Mouse (Mus musculus) thymus, postnatal 14 days (tissue): ENCODE measurements around the gene Anapc5.

Experiments
- DNase-seq: peaks from one replicate; pipeline ENCODE4 v3.0.0; 2021

Gene Anapc5

DNA sequence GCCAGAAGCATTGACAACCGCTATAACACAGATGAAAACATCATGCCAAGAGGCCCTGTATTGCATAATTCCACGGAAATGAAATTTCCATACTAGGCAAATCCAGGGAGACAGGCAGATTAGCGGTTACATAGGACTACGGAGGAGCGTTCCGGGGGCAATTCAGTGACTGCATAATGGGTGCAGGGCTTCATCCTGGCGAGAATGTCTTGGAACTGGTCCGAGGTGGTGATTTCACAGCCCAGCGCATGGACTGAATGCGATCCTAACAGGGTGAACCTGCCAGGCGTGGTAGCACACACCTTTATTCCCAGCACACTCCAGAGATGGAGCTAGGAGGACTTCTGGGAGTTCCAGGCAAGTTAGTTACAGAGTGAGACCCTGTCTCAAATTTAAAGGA is 53.9 kb downstream of the Anapc5 start:
- DNase-seq, result no peak

DNA sequence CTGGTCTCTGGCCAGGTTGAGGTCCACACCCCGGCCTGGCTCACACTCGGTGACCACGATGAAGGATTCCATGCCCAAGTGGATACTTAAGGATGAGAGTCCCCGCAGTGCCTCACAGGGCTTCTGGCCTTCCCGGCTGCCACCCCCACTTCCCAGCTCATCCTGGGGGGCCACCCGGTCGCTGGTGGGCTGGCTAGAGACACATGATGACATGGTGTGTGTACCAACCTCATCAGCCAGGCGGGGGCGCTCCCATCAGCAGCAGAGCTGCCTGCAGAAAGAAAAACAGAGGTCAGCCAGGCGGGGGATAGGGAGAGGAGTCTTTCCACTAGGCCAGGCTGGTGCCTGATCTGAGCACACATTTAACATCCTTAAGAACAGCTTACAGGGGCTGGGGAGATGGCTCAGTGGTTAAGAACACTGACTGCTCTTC is 57.1 kb downstream of the Anapc5 start:
- DNase-seq, result peak; percentile 32

DNA sequence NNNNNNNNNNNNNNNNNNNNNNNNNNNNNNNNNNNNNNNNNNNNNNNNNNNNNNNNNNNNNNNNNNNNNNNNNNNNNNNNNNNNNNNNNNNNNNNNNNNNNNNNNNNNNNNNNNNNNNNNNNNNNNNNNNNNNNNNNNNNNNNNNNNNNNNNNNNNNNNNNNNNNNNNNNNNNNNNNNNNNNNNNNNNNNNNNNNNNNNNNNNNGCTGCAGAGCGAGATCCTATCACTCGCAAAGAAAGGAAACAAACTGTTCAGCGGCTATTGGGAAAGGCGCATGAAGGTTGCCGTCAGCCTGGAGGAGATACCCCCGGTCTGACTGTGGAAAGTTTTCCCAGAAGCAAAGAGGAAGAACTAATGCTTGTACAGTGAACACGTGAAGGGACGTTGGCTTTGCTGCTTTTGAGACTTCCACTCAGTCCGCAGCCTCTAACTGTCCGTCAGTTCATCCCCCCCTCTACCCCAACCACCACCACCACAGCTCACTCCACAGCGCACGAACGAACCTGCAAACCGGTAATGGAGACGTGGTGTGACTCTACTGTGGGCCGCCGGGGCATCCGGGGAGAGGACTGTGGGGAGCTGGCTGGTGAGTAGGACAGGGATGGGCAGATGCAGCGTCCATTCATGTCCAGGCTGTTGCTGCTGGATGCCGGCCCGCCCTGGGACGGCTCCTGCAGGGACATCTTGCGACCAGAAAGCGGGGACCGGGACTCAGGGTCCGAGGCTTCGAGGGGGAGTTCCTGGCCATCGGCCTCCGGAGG is 57.7 kb downstream of the Anapc5 start:
- no peak for DNase-seq

DNA sequence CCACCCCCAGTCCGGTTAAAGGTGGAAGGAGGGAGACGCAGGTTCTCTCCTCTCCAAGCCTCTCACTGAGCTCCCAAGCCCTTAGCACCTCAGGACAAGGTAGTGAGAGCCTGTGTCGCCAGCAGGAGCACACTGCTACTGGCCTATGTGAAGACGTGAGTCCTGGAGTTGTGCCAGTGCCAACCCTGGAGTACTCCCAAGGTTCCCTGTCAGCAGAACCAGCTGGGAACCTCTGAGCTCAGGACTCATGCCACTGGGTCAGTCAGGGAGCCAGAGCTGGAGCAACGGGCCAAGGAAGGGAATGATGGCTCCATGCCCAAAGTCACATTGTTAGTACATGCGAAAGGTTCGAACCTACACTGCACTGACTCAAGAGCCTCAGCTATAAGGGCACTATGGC is 64.5 kb downstream of the Anapc5 start:
- no peak for DNase-seq

DNA sequence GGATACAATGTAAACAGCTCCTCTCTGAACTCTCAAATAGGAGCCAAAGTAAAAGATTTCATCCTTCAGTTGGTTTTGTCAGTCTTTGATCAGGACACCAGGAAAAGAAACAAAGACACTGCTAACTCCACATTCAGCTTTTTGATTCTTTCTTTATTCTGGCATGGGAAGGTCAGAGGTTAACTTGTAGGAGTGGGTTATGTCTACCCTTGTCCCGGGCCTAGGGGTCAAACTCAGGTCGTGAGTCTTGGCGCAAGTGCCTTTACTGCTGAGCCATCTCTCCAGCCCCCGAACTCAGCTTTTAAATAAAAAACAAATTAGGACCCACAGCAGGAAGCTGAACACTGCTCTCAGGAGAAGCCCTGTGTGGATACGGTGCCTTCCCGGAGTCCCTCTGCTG is 65.0 kb downstream of the Anapc5 start:
- DNase-seq, result no peak

DNA sequence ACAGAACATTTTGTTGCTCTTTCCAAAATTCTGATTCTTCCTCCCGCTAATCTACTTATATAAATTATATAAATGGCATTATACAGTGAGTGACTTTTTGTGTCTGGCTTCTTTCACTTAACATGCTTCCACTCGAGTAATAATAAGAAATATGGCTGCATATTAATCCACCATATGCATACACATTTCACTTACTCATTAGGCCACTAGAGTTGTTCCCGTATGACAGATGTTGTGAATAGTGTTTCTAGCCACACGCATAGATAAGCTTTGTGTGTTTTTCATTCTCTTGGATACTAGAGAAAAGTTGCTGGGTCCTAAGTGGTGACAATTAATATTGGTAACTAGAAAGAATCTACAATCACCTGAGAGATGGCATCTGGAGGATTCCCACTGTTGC is 65.5 kb downstream of the Anapc5 start:
- DNase-seq, result no peak

DNA sequence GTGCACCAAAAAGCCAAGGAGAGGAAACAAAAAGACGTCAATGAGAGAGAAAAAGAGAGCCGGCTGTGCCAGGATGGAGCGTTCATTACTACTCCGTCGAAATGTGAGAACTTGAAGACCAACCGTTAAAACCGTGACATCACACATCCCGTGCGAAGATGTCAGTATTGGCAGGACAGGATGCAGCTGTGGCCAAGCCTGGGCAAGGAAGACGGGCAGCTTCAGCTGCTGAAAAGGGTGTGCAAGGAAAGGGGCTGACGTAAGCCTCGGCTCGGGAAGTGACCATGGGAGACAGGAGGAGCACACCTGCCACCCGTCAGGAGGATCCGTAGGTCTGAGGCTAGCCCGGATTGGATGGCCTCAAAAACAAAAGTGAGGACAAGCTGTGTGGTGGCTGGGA is 66.7 kb downstream of the Anapc5 start:
- DNase-seq, result no peak

DNA sequence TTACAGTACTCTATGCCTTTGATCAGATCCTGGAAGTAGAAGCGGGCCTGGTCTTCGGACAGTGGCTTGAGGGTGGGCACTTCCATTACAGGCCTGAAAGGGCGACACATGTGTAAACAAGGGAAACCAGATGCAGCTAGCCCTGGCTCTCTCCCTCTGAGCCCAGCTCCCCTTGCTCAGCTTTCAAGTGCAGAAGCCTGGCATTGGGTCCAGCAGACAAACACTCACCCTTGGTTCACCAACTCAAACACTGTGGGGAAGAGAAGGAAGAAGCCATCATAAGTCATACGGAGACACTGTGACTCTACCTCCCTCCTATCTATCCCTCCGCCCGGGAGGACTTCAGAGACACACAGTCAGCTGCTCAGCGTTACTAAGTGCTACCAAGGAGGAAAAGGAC is 73.2 kb downstream of the Anapc5 start:
- no peak for DNase-seq

DNA sequence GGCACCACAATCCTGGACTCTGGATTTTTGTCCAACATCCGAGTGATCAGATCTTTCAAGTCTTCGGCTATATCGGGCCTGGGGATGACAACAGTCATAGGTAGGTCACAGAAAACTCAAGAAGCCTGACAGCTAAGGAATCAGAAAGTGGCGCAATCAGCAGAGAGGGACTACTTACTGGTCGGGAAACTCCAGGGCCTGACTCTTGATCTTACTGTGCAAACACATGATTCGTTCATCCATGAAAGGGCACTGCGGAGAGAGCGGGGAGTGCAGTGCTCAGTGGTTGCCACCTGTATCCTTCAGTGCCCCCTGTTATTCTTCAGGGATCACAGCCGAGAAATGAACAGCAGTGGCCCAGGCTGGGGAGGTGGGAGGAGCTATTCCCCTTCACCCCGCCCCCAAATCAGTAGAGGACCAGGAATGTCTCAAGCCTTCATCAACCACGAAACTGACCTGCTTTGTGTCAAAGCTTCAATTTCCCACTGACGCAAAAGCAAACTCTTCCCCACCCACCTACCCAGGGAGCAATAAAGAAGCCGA is 77.2 kb downstream of the Anapc5 start:
- no peak for DNase-seq
